Mouse (Mus musculus): Measurements from ENCODE around the gene Spink4.
A peak's percentile ranks its signal among the peaks of the same experiment; 100 is the strongest.

DNA sequence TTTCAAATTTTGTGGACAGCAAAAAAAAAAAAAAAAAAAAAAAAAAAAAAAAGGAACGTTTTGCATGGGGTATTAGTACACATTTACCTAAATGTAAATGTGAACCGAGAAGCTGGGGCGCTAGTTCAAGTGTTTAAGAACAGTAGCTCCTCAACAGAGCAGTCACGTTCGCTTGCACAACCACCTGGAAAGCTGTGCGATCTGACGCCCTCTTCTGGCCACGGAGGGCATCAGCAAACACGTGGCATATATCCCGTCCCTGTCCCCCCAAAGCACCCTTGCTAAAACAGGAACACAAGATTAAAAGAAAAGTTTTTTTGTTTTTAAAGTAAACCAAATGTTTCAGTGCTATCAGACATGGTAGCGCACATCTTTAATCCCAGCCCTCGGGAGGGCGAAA lies 51.9 kb downstream of the Spink4 start:
- TF ChIP-seq EP300 (IDR thresholded peaks at IDR 0.05; ENCODE audit: low read depth) (no peak), CTCF (IDR thresholded peaks at IDR 0.05; ENCODE audit: low read depth) (peak; percentile 47)
